Mouse (Mus musculus) kidney, postnatal 4 days (tissue): ENCODE measurements around the gene H2-Oa.

Source experiments
- DNase-seq, 2 experiments: peaks; one replicate each; pipeline ENCODE4 v3.0.0; 2021; ENCODE audit warnings: mixed read lengths in 2 of 2

H2-Oa gene

GRCm38 (mm10) chr17:34101604-34102032 is 9.5 kb downstream of the H2-Oa start:
- DNase-seq: peak; percentile 97 to 98

GRCm38 (mm10) chr17:34102831-34103230 is 10.7 kb downstream of the H2-Oa start:
- no peak for DNase-seq

GRCm38 (mm10) chr17:34104804-34105203 is 12.7 kb downstream of the H2-Oa start:
- no peak for DNase-seq

GRCm38 (mm10) chr17:34106555-34106954 is 14.4 kb downstream of the H2-Oa start:
- DNase-seq: no peak

- no peak for DNase-seq
These were observed 15.1 kb downstream of the H2-Oa start for GRCm38 (mm10) chr17:34107109-34107867.

- no peak for DNase-seq
These were observed 16.3 kb downstream of the H2-Oa start for GRCm38 (mm10) chr17:34108460-34108859.

GRCm38 (mm10) chr17:34109038-34109805 is 17.1 kb downstream of the H2-Oa start:
- DNase-seq: no peak

GRCm38 (mm10) chr17:34109806-34110195 is 17.7 kb downstream of the H2-Oa start:
- no peak for DNase-seq

- DNase-seq: no peak
These were observed 18.2 kb downstream of the H2-Oa start for GRCm38 (mm10) chr17:34110309-34110708.

GRCm38 (mm10) chr17:34114114-34114513 is 22.0 kb downstream of the H2-Oa start:
- DNase-seq: no peak

GRCm38 (mm10) chr17:34116736-34117370 is 24.7 kb downstream of the H2-Oa start:
- no peak for DNase-seq

- DNase-seq: no peak
These were observed 25.4 kb downstream of the H2-Oa start for GRCm38 (mm10) chr17:34117421-34118112.

GRCm38 (mm10) chr17:34118113-34118872 is 26.2 kb downstream of the H2-Oa start:
- peak; percentile 55 to 64 for DNase-seq

- DNase-seq: no peak
These were observed 26.7 kb downstream of the H2-Oa start for GRCm38 (mm10) chr17:34118873-34119248.

GRCm38 (mm10) chr17:34119249-34120179 is 27.4 kb downstream of the H2-Oa start, which contains the start of gene H2-DMa:
TSS of gene H2-DMa (plus strand) at chr17:34119541.
- DNase-seq: peak; percentile 98 to 99

- peak; percentile 94 to 96 for DNase-seq
These were observed 28.1 kb downstream of the H2-Oa start for GRCm38 (mm10) chr17:34120180-34120723.

- DNase-seq: peak; percentile 89 to 94
These were observed 28.7 kb downstream of the H2-Oa start for GRCm38 (mm10) chr17:34120814-34121171.

GRCm38 (mm10) chr17:34121172-34121878 is 29.2 kb downstream of the H2-Oa start:
- DNase-seq: peak; percentile 91 to 95

GRCm38 (mm10) chr17:34121879-34122187 is 29.7 kb downstream of the H2-Oa start:
- peak; percentile 76 to 86 for DNase-seq
